Mouse (Mus musculus): ENCODE measurements at regions not wholly inside any gene's neighbourhood (a gene's known extent, or its start where the extent isn't known, plus 50 kb on each side); places are given as distances from the start of the nearest gene placed in this dataset.

DNA sequence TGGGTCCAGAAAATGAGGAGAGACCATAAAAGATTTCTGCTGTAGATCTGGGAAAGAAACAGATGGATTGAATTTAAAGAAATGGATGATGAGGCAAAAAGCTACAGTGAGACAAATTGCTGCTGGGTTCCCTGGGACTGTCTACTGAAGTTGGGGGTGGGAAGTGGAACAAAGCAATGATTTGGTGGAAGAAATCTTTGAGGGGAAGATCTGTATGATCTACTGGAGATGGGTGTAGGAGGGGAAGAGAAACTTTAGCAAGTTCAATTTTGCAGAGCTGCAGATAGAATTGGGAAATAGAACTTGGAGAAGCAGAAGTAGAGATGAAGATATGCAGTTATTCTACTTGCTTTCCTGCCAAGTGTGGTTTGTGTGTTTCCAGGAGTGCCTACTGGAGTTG is 5478.8 kb downstream of the 9330182O14Rik start:
- no peak for ATAC-seq
- Histone ChIP-seq H3K4me2 (ENCODE audit: low read length) (no peak overlapping the region), H3K27ac (ENCODE audit: low read depth, low read length) (no peak overlapping the region), H3K36me3 (ENCODE audit: control insufficient read depth, insufficient read depth, low read length) (no peaks in the 10 kb centered on the region), H3K4me3 (ENCODE audit: low read length) (no peak overlapping the region), H3K4me1 (ENCODE audit: control insufficient read depth, insufficient read depth, low read depth, low read length) (no peaks in the 10 kb centered on the region), H3K9ac (ENCODE audit: low read depth, low read length) (no peak overlapping the region), H3K27me3 (replicated peaks; ENCODE audit: control insufficient read depth, insufficient read depth, low read length) (no peaks in the 10 kb centered on the region), H3K9me3 (ENCODE audit: control insufficient read depth, low read length) (no peaks in the 10 kb centered on the region)

DNA sequence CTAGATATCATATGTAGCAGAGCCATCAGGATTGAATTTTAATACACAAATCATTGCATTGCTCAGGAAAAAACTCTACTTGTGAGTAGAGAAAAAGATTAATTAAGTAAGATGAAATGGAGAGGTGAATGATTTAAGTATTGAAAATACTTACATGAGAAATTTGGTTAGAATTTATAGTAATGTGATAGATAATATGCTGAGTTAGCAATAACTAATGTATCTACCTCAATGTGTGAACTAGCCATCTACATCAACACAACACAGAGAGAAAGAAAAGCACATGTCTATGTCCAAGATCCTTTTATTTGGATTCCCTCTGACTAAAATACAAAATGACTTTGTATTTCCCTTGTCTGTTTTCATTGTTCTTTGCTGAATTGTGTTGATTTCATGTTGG is 5512.1 kb downstream of the 9330182O14Rik start:
- no peak for ATAC-seq
- Histone ChIP-seq H3K4me3 (ENCODE audit: low read length) (no peak overlapping the region), H3K9me3 (ENCODE audit: control insufficient read depth, low read length) (no peaks in the 10 kb centered on the region), H3K36me3 (ENCODE audit: control insufficient read depth, insufficient read depth, low read length) (no peaks in the 10 kb centered on the region), H3K4me2 (ENCODE audit: low read length) (no peak overlapping the region), H3K27me3 (replicated peaks; ENCODE audit: control insufficient read depth, insufficient read depth, low read length) (no peaks in the 10 kb centered on the region), H3K9ac (ENCODE audit: low read depth, low read length) (no peak overlapping the region), H3K4me1 (ENCODE audit: control insufficient read depth, insufficient read depth, low read depth, low read length) (no peaks in the 10 kb centered on the region), H3K27ac (ENCODE audit: low read depth, low read length) (no peak overlapping the region)

DNA sequence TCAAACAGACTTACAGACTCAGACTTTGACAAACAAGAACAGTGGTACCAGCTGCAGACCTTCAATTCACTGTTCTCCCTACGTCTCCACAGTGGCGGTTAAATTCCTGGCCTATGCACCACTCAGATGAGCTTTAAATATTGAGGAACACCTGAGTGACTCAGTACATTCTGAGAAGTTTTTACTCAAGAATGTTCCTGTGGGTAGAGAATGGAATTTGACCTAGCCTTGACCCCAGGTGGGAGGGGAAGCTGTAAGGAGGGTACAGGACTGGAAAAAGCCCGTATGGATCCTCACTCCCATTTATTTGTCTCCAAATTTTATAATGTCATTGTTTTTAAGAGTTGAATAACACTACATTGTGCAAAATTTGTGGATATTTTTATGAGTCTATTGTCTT is 5529.4 kb downstream of the 9330182O14Rik start:
- 83% methylated on average over 3 of the region's 3 CpGs for WGBS
- Histone ChIP-seq H3K4me2 (ENCODE audit: low read length) (no peak overlapping the region), H3K36me3 (ENCODE audit: control insufficient read depth, insufficient read depth, low read length) (no peaks in the 10 kb centered on the region), H3K4me3 (ENCODE audit: low read length) (no peak overlapping the region), H3K9ac (ENCODE audit: low read depth, low read length) (no peak overlapping the region), H3K9me3 (ENCODE audit: control insufficient read depth, low read length) (0 out of 2 replicates have a peak, but pooled peaks cover 2% of the 10 kb centered on the region), H3K4me1 (ENCODE audit: control insufficient read depth, insufficient read depth, low read depth, low read length) (no peaks in the 10 kb centered on the region), H3K27ac (ENCODE audit: low read depth, low read length) (no peak overlapping the region), H3K27me3 (replicated peaks; ENCODE audit: control insufficient read depth, insufficient read depth, low read length) (no peaks in the 10 kb centered on the region)
- no peak for ATAC-seq

DNA sequence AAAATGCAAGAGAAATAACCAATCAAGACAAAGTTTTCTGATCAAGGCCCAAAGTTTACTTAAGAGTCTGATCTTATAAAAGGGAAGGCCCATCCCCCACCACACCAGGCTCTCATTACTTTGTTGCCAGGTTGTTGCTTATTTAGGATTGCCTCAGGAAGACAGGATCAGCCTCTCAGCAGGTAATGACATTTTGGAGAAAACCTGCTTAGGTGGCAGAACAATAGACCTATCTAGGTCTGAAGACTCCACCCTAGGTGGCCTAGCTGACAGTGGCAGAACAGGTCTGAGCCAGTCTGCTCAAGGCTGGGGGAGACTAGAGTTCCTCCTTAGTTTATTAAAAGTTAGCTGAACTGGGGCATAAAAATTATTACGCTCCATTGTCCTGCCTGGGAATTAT is 5555.3 kb downstream of the 9330182O14Rik start:
- Histone ChIP-seq H3K4me1 (ENCODE audit: control insufficient read depth, insufficient read depth, low read depth, low read length) (no peaks in the 10 kb centered on the region), H3K36me3 (ENCODE audit: control insufficient read depth, insufficient read depth, low read length) (no peaks in the 10 kb centered on the region), H3K4me3 (ENCODE audit: low read length) (no peak overlapping the region), H3K9me3 (ENCODE audit: control insufficient read depth, low read length) (peaks cover 8% of the 10 kb centered on the region), H3K4me2 (ENCODE audit: low read length) (no peak overlapping the region), H3K9ac (ENCODE audit: low read depth, low read length) (no peak overlapping the region), H3K27ac (ENCODE audit: low read depth, low read length) (no peak overlapping the region), H3K27me3 (replicated peaks; ENCODE audit: control insufficient read depth, insufficient read depth, low read length) (no peaks in the 10 kb centered on the region)
- ATAC-seq: no peak
- 91% methylated on average over 1 of the region's 1 CpGs for WGBS

DNA sequence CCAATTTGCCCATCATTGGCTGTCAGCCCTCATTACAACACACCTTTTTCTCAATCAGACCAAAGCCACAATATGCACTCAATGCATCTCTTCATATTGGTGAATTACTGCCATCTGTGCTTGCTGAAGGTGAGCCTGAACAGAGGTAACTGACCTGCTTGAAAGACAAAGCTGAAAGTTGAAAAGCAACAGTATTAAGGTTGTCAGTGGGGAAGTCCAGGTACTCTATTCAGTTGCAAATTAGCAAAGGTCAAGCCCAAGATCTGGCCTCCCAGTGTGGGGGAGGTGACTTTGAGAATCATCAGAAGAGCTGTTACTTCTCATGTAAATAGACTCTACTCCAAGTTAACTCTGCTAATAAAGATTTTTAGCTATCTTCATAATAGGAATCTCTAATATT is 5555.9 kb downstream of the 9330182O14Rik start:
- Histone ChIP-seq H3K36me3 (ENCODE audit: control insufficient read depth, insufficient read depth, low read length) (no peaks in the 10 kb centered on the region), H3K4me1 (ENCODE audit: control insufficient read depth, insufficient read depth, low read depth, low read length) (no peaks in the 10 kb centered on the region), H3K4me2 (ENCODE audit: low read length) (no peak overlapping the region), H3K9ac (ENCODE audit: low read depth, low read length) (no peak overlapping the region), H3K27me3 (replicated peaks; ENCODE audit: control insufficient read depth, insufficient read depth, low read length) (no peaks in the 10 kb centered on the region), H3K4me3 (ENCODE audit: low read length) (no peak overlapping the region), H3K27ac (ENCODE audit: low read depth, low read length) (no peak overlapping the region), H3K9me3 (ENCODE audit: control insufficient read depth, low read length) (peaks cover 8% of the 10 kb centered on the region)
- no peak for ATAC-seq

DNA sequence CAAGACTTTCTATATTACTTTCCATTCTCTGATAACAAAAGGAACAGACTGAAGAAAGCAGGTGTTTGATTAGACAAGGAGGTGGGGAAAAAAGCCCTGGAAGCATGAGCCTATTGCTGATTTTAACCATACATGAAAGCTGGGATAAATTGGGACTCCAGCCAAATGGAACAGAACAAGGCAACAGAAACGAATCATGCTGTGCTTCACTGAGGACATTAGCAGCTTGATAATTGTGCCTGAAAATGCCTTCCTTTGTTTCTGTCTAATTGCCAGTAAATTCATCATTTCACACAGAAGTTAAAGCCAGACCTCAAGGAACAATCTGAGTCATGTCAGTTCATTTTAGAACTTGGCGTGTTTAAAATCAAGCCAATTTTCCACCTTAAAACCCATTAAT is 5576.9 kb downstream of the 9330182O14Rik start:
- Histone ChIP-seq H3K36me3 (ENCODE audit: control insufficient read depth, insufficient read depth, low read length) (no peaks in the 10 kb centered on the region), H3K9me3 (ENCODE audit: control insufficient read depth, low read length) (no peaks in the 10 kb centered on the region), H3K27me3 (replicated peaks; ENCODE audit: control insufficient read depth, insufficient read depth, low read length) (no peaks in the 10 kb centered on the region), H3K4me1 (ENCODE audit: control insufficient read depth, insufficient read depth, low read depth, low read length) (no peaks in the 10 kb centered on the region), H3K27ac (ENCODE audit: low read depth, low read length) (no peak overlapping the region), H3K4me2 (ENCODE audit: low read length) (no peak overlapping the region), H3K4me3 (ENCODE audit: low read length) (no peak overlapping the region), H3K9ac (ENCODE audit: low read depth, low read length) (no peak overlapping the region)
- 20% methylated on average over 2 of the region's 2 CpGs for WGBS
- ATAC-seq: peak; percentile 84

DNA sequence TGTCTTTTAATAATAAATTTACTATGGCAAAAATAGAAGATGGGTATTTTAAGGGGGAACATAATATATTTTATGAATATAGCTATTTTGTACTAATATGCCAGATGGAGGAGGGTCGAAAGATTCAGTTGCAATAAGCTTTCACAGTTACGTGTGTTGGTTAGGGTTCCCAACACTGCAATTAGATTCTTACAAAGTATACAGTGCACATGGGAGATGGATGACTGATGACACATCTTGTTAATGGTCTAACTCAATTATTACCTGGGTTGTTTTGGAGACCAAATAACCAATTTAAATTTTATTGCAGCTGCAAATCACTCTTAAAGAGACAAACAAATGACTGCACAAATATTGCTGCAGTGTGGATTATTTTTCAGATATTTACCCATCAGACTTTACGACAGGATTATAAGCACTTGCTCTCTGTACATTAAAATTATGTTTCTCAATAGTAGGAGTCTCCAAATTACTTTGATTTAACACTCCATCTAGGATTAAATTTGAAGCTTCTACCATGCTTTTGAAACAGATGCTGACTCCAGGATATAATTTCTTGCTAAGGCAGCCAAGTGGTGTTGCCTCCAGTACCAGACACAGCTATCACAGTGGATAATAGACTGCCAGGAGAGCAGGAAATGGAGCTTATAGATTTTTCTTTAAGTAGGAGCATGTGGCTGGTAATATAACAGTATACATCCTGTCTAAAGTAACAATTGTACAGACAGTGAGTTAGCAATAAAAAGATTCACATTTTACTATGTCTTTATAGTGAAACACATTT is 5596.4 kb downstream of the 9330182O14Rik start:
- no peak overlapping the region for H3K27ac ChIP-seq (ENCODE audit: low read depth, low read length)
- H3K36me3 ChIP-seq (ENCODE audit: control insufficient read depth, insufficient read depth, low read length): no peaks in the 10 kb centered on the region
- 63% methylated on average over 3 of the region's 3 CpGs for WGBS
- no peaks in the 10 kb centered on the region for H3K27me3 ChIP-seq (replicated peaks; ENCODE audit: control insufficient read depth, insufficient read depth, low read length)
- H3K4me1 ChIP-seq (ENCODE audit: control insufficient read depth, insufficient read depth, low read depth, low read length): no peaks in the 10 kb centered on the region
- peak; percentile 73 for ATAC-seq
- H3K4me3 ChIP-seq (ENCODE audit: low read length): no peak overlapping the region
- H3K4me2 ChIP-seq (ENCODE audit: low read length): no peak overlapping the region
- no peak overlapping the region for H3K9ac ChIP-seq (ENCODE audit: low read depth, low read length)
- H3K9me3 ChIP-seq (ENCODE audit: control insufficient read depth, low read length): no peaks in the 10 kb centered on the region

DNA sequence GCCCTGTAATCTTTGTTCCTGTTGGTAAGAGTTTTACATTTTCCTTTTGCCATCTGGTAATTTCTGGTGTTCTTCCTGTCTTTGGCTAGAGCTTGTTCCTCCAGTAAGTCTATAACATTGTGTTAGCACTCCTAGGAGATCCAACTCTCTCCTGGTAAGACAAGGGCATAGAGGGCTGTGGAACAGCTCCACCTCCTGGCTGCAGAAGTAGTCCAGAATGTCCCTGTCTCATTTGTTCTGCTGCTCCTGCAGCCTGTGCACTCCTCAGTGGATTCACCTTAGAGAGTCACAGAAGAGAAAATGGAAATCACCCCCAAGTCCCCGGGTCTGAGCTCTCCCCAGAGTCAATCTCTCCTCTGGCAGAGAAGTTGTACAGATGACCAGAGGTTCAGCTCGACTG is 5629.1 kb downstream of the 9330182O14Rik start:
- 56% methylated on average over 2 of the region's 2 CpGs for WGBS
- Histone ChIP-seq H3K4me3 (ENCODE audit: low read length) (no peak overlapping the region), H3K27ac (ENCODE audit: low read depth, low read length) (no peak overlapping the region), H3K27me3 (replicated peaks; ENCODE audit: control insufficient read depth, insufficient read depth, low read length) (no peaks in the 10 kb centered on the region), H3K9ac (ENCODE audit: low read depth, low read length) (no peak overlapping the region), H3K4me1 (ENCODE audit: control insufficient read depth, insufficient read depth, low read depth, low read length) (no peaks in the 10 kb centered on the region), H3K36me3 (ENCODE audit: control insufficient read depth, insufficient read depth, low read length) (no peaks in the 10 kb centered on the region), H3K9me3 (ENCODE audit: control insufficient read depth, low read length) (no peaks in the 10 kb centered on the region), H3K4me2 (ENCODE audit: low read length) (no peak overlapping the region)
- ATAC-seq: no peak
